Mouse (Mus musculus): ENCODE results near the gene BC048671.

BC048671 gene

DNA sequence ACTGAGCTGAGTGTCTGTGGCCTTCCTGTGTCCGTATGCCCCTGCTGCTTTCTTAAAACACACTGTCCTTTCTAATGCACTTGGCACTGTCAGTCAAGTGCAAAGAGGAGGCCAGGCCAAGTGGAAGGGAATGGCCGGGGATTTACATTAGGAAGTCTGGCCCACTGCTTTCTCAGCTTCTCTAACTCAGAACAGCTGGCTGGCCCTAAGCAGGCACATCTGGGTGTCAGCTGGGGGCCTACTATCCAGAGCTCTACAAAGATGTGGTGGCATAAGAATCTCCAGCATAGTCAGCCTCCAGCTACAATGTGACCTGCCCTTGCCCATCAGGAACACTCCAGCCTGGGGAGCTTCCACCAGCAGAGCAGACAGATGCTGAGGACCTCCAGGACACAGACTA is 49.0 kb downstream of the BC048671 start:
- no peak for DNase-seq (ENCODE audit: low read depth, low spot score)
